Mouse (Mus musculus): Measurements from ENCODE around the gene Hagh. TPM values are rescaled to one million over a fixed set of nuclear protein-coding genes. Genes with fewer than 3 reads are reported as not detected.

The Hagh gene
- polyA plus RNA-seq, 1 experiment from 2014 or later, result 35.2 TPM

GRCm38 (mm10) chr17:24897600-24897999 is 57.7 kb downstream of the Hagh start:
- H3K9ac ChIP-seq (replicated peaks; ENCODE audit: low read depth, low read length), result no peak overlapping the region
- H3K36me3 ChIP-seq (ENCODE audit: control insufficient read depth, insufficient read depth, low read length), result peaks cover 62% of the 10 kb centered on the region
- H3K27ac ChIP-seq (ENCODE audit: low read length), result no peak overlapping the region
- ATAC-seq (ENCODE audit: insufficient number of reproducible peaks, insufficient read depth, low FRiP score, low read depth), result no peak
- H3K9me3 ChIP-seq (ENCODE audit: control insufficient read depth, low read depth, low read length), result no peaks in the 10 kb centered on the region
- H3K4me3 ChIP-seq (ENCODE audit: low read depth, low read length), result peak overlapping the region; percentile 91; the same call in 1 of the 2 replicates
- H3K4me2 ChIP-seq (replicated peaks; ENCODE audit: low read depth, low read length), result peak overlapping the region; percentile 99; the same call in 1 of the 2 replicates
- WGBS, result 70% methylated on average over 4 of the region's 4 CpGs
- peaks cover 15% of the 10 kb centered on the region for H3K4me1 ChIP-seq (ENCODE audit: control insufficient read depth, insufficient read depth, low read length)
- no peaks in the 10 kb centered on the region for H3K27me3 ChIP-seq (ENCODE audit: control insufficient read depth, insufficient read depth, low read length)

GRCm38 (mm10) chr17:24898041-24898854 is 58.3 kb downstream of the Hagh start:
- Histone ChIP-seq H3K27ac (ENCODE audit: low read length) (no peak overlapping the region), H3K27me3 (ENCODE audit: control insufficient read depth, insufficient read depth, low read length) (no peaks in the 10 kb centered on the region), H3K4me2 (replicated peaks; ENCODE audit: low read depth, low read length) (no peak overlapping the region), H3K9ac (replicated peaks; ENCODE audit: low read depth, low read length) (0 out of 2 replicates have a peak overlapping the region, but pooled peaks have one; percentile 10), H3K9me3 (ENCODE audit: control insufficient read depth, low read depth, low read length) (no peaks in the 10 kb centered on the region), H3K4me1 (ENCODE audit: control insufficient read depth, insufficient read depth, low read length) (peaks cover 15% of the 10 kb centered on the region), H3K36me3 (ENCODE audit: control insufficient read depth, insufficient read depth, low read length) (peaks cover 63% of the 10 kb centered on the region), H3K4me3 (ENCODE audit: low read depth, low read length) (peak overlapping the region; percentile 91; the same call in 1 of the 2 replicates)
- ATAC-seq (ENCODE audit: insufficient number of reproducible peaks, insufficient read depth, low FRiP score, low read depth), result no peak
- 80% methylated on average over 4 of the region's 4 CpGs for WGBS

- Histone ChIP-seq H3K9me3 (ENCODE audit: control insufficient read depth, low read depth, low read length) (no peaks in the 10 kb centered on the region), H3K27ac (ENCODE audit: low read length) (no peak overlapping the region), H3K4me3 (ENCODE audit: low read depth, low read length) (no peak overlapping the region), H3K36me3 (ENCODE audit: control insufficient read depth, insufficient read depth, low read length) (peaks cover 67% of the 10 kb centered on the region), H3K4me2 (replicated peaks; ENCODE audit: low read depth, low read length) (no peak overlapping the region), H3K4me1 (ENCODE audit: control insufficient read depth, insufficient read depth, low read length) (peaks cover 7% of the 10 kb centered on the region), H3K27me3 (ENCODE audit: control insufficient read depth, insufficient read depth, low read length) (no peaks in the 10 kb centered on the region), H3K9ac (replicated peaks; ENCODE audit: low read depth, low read length) (no peak overlapping the region)
- WGBS, result 88% methylated on average over 5 of the region's 5 CpGs
- no peak for ATAC-seq (ENCODE audit: insufficient number of reproducible peaks, insufficient read depth, low FRiP score, low read depth)
These were observed 59.2 kb downstream of the Hagh start for GRCm38 (mm10) chr17:24899153-24899552.

- no peaks in the 10 kb centered on the region for H3K27me3 ChIP-seq (ENCODE audit: control insufficient read depth, insufficient read depth, low read length)
These were observed 60.1 kb downstream of the Hagh start for GRCm38 (mm10) chr17:24900014-24900413.

GRCm38 (mm10) chr17:24902124-24902523 is 62.2 kb downstream of the Hagh start:
- no peak overlapping the region for H3K4me2 ChIP-seq (replicated peaks; ENCODE audit: low read depth, low read length)
- H3K36me3 ChIP-seq (ENCODE audit: control insufficient read depth, insufficient read depth, low read length), result peaks cover 95% of the 10 kb centered on the region
- no peaks in the 10 kb centered on the region for H3K27me3 ChIP-seq (ENCODE audit: control insufficient read depth, insufficient read depth, low read length)
- 89% methylated on average over 5 of the region's 5 CpGs for WGBS
- no peak overlapping the region for H3K9ac ChIP-seq (replicated peaks; ENCODE audit: low read depth, low read length)
- H3K4me1 ChIP-seq (ENCODE audit: control insufficient read depth, insufficient read depth, low read length), result peaks cover 1% of the 10 kb centered on the region; the same call in 1 of the 2 replicates
- H3K27ac ChIP-seq (ENCODE audit: low read length), result no peak overlapping the region
- H3K9me3 ChIP-seq (ENCODE audit: control insufficient read depth, low read depth, low read length), result no peaks in the 10 kb centered on the region
- no peak for ATAC-seq (ENCODE audit: insufficient number of reproducible peaks, insufficient read depth, low FRiP score, low read depth)
- H3K4me3 ChIP-seq (ENCODE audit: low read depth, low read length), result no peak overlapping the region

More at GRCm38 (mm10) chr17:24900014-24900413, 60.1 kb downstream of the Hagh start:
- H3K4me2 ChIP-seq (replicated peaks; ENCODE audit: low read depth, low read length), result no peak overlapping the region
- H3K4me3 ChIP-seq (ENCODE audit: low read depth, low read length), result no peak overlapping the region
- H3K4me1 ChIP-seq (ENCODE audit: control insufficient read depth, insufficient read depth, low read length), result peaks cover 5% of the 10 kb centered on the region; the same call in 1 of the 2 replicates
- H3K9me3 ChIP-seq (ENCODE audit: control insufficient read depth, low read depth, low read length), result no peaks in the 10 kb centered on the region
- 94% methylated on average over 6 of the region's 6 CpGs for WGBS
- peaks cover 74% of the 10 kb centered on the region for H3K36me3 ChIP-seq (ENCODE audit: control insufficient read depth, insufficient read depth, low read length)
- ATAC-seq (ENCODE audit: insufficient number of reproducible peaks, insufficient read depth, low FRiP score, low read depth), result no peak
- no peak overlapping the region for H3K9ac ChIP-seq (replicated peaks; ENCODE audit: low read depth, low read length)
- no peak overlapping the region for H3K27ac ChIP-seq (ENCODE audit: low read length)

- peak; percentile 56; the same call in 1 of the 2 replicates for ATAC-seq (ENCODE audit: insufficient number of reproducible peaks, insufficient read depth, low FRiP score, low read depth)
- no peak overlapping the region for H3K27ac ChIP-seq (ENCODE audit: low read length)
- no peaks in the 10 kb centered on the region for H3K9me3 ChIP-seq (ENCODE audit: control insufficient read depth, low read depth, low read length)
- H3K27me3 ChIP-seq (ENCODE audit: control insufficient read depth, insufficient read depth, low read length), result no peaks in the 10 kb centered on the region
- no peak overlapping the region for H3K4me2 ChIP-seq (replicated peaks; ENCODE audit: low read depth, low read length)
- H3K36me3 ChIP-seq (ENCODE audit: control insufficient read depth, insufficient read depth, low read length), result peaks cover 97% of the 10 kb centered on the region
- no peak overlapping the region for H3K4me3 ChIP-seq (ENCODE audit: low read depth, low read length)
- H3K9ac ChIP-seq (replicated peaks; ENCODE audit: low read depth, low read length), result no peak overlapping the region
- no peaks in the 10 kb centered on the region for H3K4me1 ChIP-seq (ENCODE audit: control insufficient read depth, insufficient read depth, low read length)
- WGBS, result 67% methylated on average over 9 of the region's 9 CpGs
These were observed 62.9 kb downstream of the Hagh start for GRCm38 (mm10) chr17:24902671-24903474.

- Histone ChIP-seq H3K4me2 (replicated peaks; ENCODE audit: low read depth, low read length) (no peak overlapping the region), H3K9ac (replicated peaks; ENCODE audit: low read depth, low read length) (no peak overlapping the region), H3K27me3 (ENCODE audit: control insufficient read depth, insufficient read depth, low read length) (no peaks in the 10 kb centered on the region), H3K9me3 (ENCODE audit: control insufficient read depth, low read depth, low read length) (no peaks in the 10 kb centered on the region), H3K4me3 (ENCODE audit: low read depth, low read length) (no peak overlapping the region), H3K36me3 (ENCODE audit: control insufficient read depth, insufficient read depth, low read length) (peaks cover 96% of the 10 kb centered on the region), H3K4me1 (ENCODE audit: control insufficient read depth, insufficient read depth, low read length) (no peaks in the 10 kb centered on the region), H3K27ac (ENCODE audit: low read length) (no peak overlapping the region)
- ATAC-seq (ENCODE audit: insufficient number of reproducible peaks, insufficient read depth, low FRiP score, low read depth), result no peak
- 83% methylated on average over 9 of the region's 9 CpGs for WGBS
These were observed 63.8 kb downstream of the Hagh start for GRCm38 (mm10) chr17:24903767-24904166.

- H3K27ac ChIP-seq (ENCODE audit: low read length), result no peak overlapping the region
- no peak overlapping the region for H3K9ac ChIP-seq (replicated peaks; ENCODE audit: low read depth, low read length)
- H3K36me3 ChIP-seq (ENCODE audit: control insufficient read depth, insufficient read depth, low read length), result peaks cover 88% of the 10 kb centered on the region
- no peak overlapping the region for H3K4me2 ChIP-seq (replicated peaks; ENCODE audit: low read depth, low read length)
- H3K4me3 ChIP-seq (ENCODE audit: low read depth, low read length), result no peak overlapping the region
- 93% methylated on average over 2 of the region's 2 CpGs for WGBS
- no peaks in the 10 kb centered on the region for H3K4me1 ChIP-seq (ENCODE audit: control insufficient read depth, insufficient read depth, low read length)
- no peak for ATAC-seq (ENCODE audit: insufficient number of reproducible peaks, insufficient read depth, low FRiP score, low read depth)
- H3K27me3 ChIP-seq (ENCODE audit: control insufficient read depth, insufficient read depth, low read length), result no peaks in the 10 kb centered on the region
- H3K9me3 ChIP-seq (ENCODE audit: control insufficient read depth, low read depth, low read length), result no peaks in the 10 kb centered on the region
These were observed 67.6 kb downstream of the Hagh start for GRCm38 (mm10) chr17:24907591-24907990.
